Mouse (Mus musculus) liver (tissue): ENCODE measurements around the gene Ganab.
"Not testable (repeated sequence)": the region's sequence is repeated elsewhere in the genome, so short reads cannot be mapped to it uniquely, and the experiment has no call there.

Experiments
- DNase-seq: peaks from one replicate; pipeline ENCODE4 v3.0.0-alpha.2; 2020; ENCODE audit warnings: mixed read lengths

Ganab gene

GRCm38 (mm10) chr19:8888511-8889385, 9.1 kb upstream of the Ganab start, which contains the start of the genes 1810009A15Rik and Gm49416:
1810009A15Rik (plus strand) TSS chr19:8888853.
Gm49416 (plus strand) TSS chr19:8888926.
- DNase-seq, result peak; percentile 98

- DNase-seq, result peak; percentile 88
These were observed 4.8 kb upstream of the Ganab start, which contains the start of gene Ints5 for GRCm38 (mm10) chr19:8892829-8893766. Ints5 (plus strand) TSS chr19:8893005.

- DNase-seq, result no peak
These were observed 2.4 kb upstream of the Ganab start for GRCm38 (mm10) chr19:8895397-8895960.

GRCm38 (mm10) chr19:8896231-8896630, 1.6 kb upstream of the Ganab start:
- not testable (repeated sequence) for DNase-seq

- DNase-seq, result peak; percentile 32
These were observed 533 bp upstream of the Ganab start for GRCm38 (mm10) chr19:8897211-8897864.

GRCm38 (mm10) chr19:8898576-8898975, 705 bp downstream of the Ganab start:
- DNase-seq, result no peak

- DNase-seq, result no peak
These were observed 1.2 kb downstream of the Ganab start for GRCm38 (mm10) chr19:8899079-8899478.

GRCm38 (mm10) chr19:8903412-8903811, 5.5 kb downstream of the Ganab start:
- DNase-seq, result no peak

- no peak for DNase-seq
These were observed 10.7 kb downstream of the Ganab start for GRCm38 (mm10) chr19:8908531-8908930.

GRCm38 (mm10) chr19:8911810-8912209, 13.9 kb downstream of the Ganab start:
- no peak for DNase-seq

GRCm38 (mm10) chr19:8914212-8914611, 16.3 kb downstream of the Ganab start:
- no peak for DNase-seq

- no peak for DNase-seq
These were observed 21.1 kb downstream of the Ganab start for GRCm38 (mm10) chr19:8919000-8919399.

GRCm38 (mm10) chr19:8919684-8920072, 21.8 kb downstream of the Ganab start:
- DNase-seq, result no peak

GRCm38 (mm10) chr19:8920073-8920736, 22.3 kb downstream of the Ganab start, which contains the start of gene B3gat3:
B3gat3 (plus strand) TSS chr19:8920374.
- peak; percentile 94 for DNase-seq

- peak; percentile 70 for DNase-seq
These were observed 23.0 kb downstream of the Ganab start for GRCm38 (mm10) chr19:8920836-8921291.

GRCm38 (mm10) chr19:8921741-8922140, 23.9 kb downstream of the Ganab start:
- DNase-seq, result no peak

GRCm38 (mm10) chr19:8926766-8927165, 28.9 kb downstream of the Ganab start:
- DNase-seq, result peak; percentile 32

GRCm38 (mm10) chr19:8927891-8928525, 30.1 kb downstream of the Ganab start:
- DNase-seq, result peak; percentile 48

GRCm38 (mm10) chr19:8928689-8929223, 30.9 kb downstream of the Ganab start:
- DNase-seq, result no peak

- peak; percentile 89 for DNase-seq
These were observed 31.6 kb downstream of the Ganab start, which contains the start of the genes Rom1 and Eml3 for GRCm38 (mm10) chr19:8929224-8930088. Rom1 (minus strand) TSS chr19:8929356. Eml3 (plus strand) TSS chr19:8929552.
